Mouse (Mus musculus): Measurements from ENCODE around the gene Ssr4. TPM values are rescaled to one million over a fixed set of nuclear protein-coding genes. Genes with fewer than 3 reads are reported as not detected.
A peak's percentile ranks its signal among the peaks of the same experiment; 100 is the strongest.

Gene Ssr4
- polyA plus RNA-seq, 1 experiment from 2014 or later, result 160 TPM

GRCm38 (mm10) chrX:73823747-73824146 is 36.9 kb downstream of the Ssr4 start:
- WGBS, result 22% methylated on average over 17 of the region's 17 CpGs
- no peaks in the 10 kb centered on the region for H3K9me3 ChIP-seq
- H3K4me2 ChIP-seq, result peak overlapping the region; percentile 62
- H3K9ac ChIP-seq, result peak overlapping the region; percentile 82
- H3K4me3 ChIP-seq, result peak overlapping the region; percentile 65
- no peaks in the 10 kb centered on the region for H3K36me3 ChIP-seq
- H3K4me1 ChIP-seq (replicated peaks), result peaks cover 21% of the 10 kb centered on the region
- peak; percentile 25 for ATAC-seq (ENCODE audit: low read depth)
- peak overlapping the region; percentile 92; the same call in 1 of the 2 replicates for H3K27ac ChIP-seq (replicated peaks)
- no peaks in the 10 kb centered on the region for H3K27me3 ChIP-seq

DNA sequence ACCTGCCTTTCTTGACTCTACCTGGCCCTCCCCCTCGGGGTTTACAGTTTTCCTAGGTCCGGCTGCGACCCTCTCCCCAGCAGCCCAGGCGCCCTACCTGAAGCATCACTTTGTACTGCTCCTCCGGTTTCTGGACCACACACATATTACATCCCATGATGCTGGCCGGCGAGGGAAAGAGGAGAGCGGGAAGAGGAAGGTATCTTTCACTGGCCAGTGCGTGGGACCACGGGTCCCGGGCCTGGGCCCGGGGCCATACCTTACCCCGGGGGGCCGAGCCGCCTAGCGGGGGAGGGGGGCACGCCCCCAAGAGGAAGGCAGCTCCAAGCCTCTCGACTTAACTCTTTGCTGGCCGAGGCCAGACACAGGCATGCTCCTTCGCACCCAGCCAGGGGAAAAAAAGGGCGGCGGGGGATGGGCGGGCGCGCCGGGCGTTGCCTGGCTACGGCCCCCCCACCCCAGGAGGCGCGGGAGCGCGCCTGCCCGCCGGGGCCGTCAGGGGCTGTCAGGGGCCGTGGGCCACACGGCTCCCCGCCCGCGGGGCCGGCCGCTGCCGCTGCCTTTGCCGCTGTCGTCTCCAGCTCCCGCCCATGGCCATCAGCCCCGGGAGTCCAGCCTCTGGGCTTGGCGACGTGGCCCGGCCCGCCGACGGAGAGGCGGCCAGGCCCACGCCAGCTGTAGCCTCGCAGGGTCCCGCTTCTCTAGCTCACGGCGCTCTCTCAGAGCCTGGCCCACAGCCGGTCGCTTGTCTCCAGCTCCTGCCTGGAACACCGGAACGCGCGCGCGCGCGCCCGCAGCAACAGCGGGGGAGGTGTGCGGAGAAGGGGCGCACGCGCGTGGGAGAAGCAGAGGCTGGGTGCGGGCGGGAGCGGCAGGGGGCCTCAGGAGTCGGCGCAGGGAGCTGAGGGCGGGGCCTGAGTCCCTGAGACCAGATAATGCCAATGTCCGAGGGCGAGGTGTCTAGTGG is 37.6 kb downstream of the Ssr4 start, which contains the start of gene Pdzd4:
Gene Pdzd4, minus strand, starts transcription at position 785 of the 967 bp plus-strand sequence.
- Histone ChIP-seq H3K36me3 (no peaks in the 10 kb centered on the region), H3K4me3 (peak within 1 kb of the TSS; percentile 65), H3K27me3 (no peaks in the 10 kb centered on the region), H3K4me2 (peak within 1 kb of the TSS; percentile 62), H3K9ac (peak within 1 kb of the TSS; percentile 82), H3K9me3 (no peaks in the 10 kb centered on the region), H3K4me1 (replicated peaks) (peaks cover 21% of the 10 kb centered on the region), H3K27ac (replicated peaks) (peak within 1 kb of the TSS; percentile 92)
- WGBS, result 15% methylated on average over 82 of the region's 84 CpGs
- ATAC-seq (ENCODE audit: low read depth), result peak; percentile 91

- Histone ChIP-seq H3K4me3 (no peak overlapping the region), H3K9ac (no peak overlapping the region), H3K9me3 (no peaks in the 10 kb centered on the region), H3K4me2 (no peak overlapping the region), H3K4me1 (replicated peaks) (no peaks in the 10 kb centered on the region), H3K36me3 (no peaks in the 10 kb centered on the region), H3K27ac (replicated peaks) (no peak overlapping the region), H3K27me3 (no peaks in the 10 kb centered on the region)
- ATAC-seq (ENCODE audit: low read depth), result no peak
- WGBS, result 100% methylated on average over 1 of the region's 1 CpGs
Observed at GRCm38 (mm10) chrX:73835731-73836130, 48.9 kb downstream of the Ssr4 start.

- H3K4me3 ChIP-seq, result no peak overlapping the region
- H3K4me1 ChIP-seq (replicated peaks), result no peaks in the 10 kb centered on the region
- no peaks in the 10 kb centered on the region for H3K36me3 ChIP-seq
- no peak overlapping the region for H3K27ac ChIP-seq (replicated peaks)
- 69% methylated on average over 3 of the region's 3 CpGs for WGBS
- ATAC-seq (ENCODE audit: low read depth), result no peak
- H3K9ac ChIP-seq, result no peak overlapping the region
- H3K4me2 ChIP-seq, result no peak overlapping the region
- H3K27me3 ChIP-seq, result no peaks in the 10 kb centered on the region
- no peaks in the 10 kb centered on the region for H3K9me3 ChIP-seq
Observed at GRCm38 (mm10) chrX:73836691-73837090, 49.9 kb downstream of the Ssr4 start.

Other genes with a start within 250 kb of the Ssr4 start
- gene Dusp9, start 147.6 kb upstream of the Ssr4 start, polyA plus RNA-seq (2015; fragmentation: Nextera tagmentation; extraction: Ambion mirVana), result 1.1 and 1.6 TPM in 2 replicates
- gene Pnck, start 126.9 kb upstream of the Ssr4 start, polyA plus RNA-seq (2015; fragmentation: Nextera tagmentation; extraction: Ambion mirVana), result 86.2 and 94.4 TPM in 2 replicates
- 7.7 and 7.8 TPM in 2 replicates for gene Slc6a8, start 113.9 kb upstream of the Ssr4 start, polyA plus RNA-seq (2015; fragmentation: Nextera tagmentation; extraction: Ambion mirVana)
- gene Bcap31, start 70.9 kb upstream of the Ssr4 start, polyA plus RNA-seq (2015; fragmentation: Nextera tagmentation; extraction: Ambion mirVana), result 147 and 150 TPM in 2 replicates
- gene Abcd1, start 70.4 kb upstream of the Ssr4 start, polyA plus RNA-seq (2015; fragmentation: Nextera tagmentation; extraction: Ambion mirVana), result 10.3 and 11.1 TPM in 2 replicates
- 0.50 and 0.73 TPM in 2 replicates for gene Plxnb3, start 29.9 kb upstream of the Ssr4 start, polyA plus RNA-seq (2015; fragmentation: Nextera tagmentation; extraction: Ambion mirVana)
- gene Srpk3, start 12.6 kb upstream of the Ssr4 start, polyA plus RNA-seq (2015; fragmentation: Nextera tagmentation; extraction: Ambion mirVana), result 2.6 and 5.1 TPM in 2 replicates
- 226 and 232 TPM in 2 replicates for gene Idh3g, start 131 bp upstream of the Ssr4 start, polyA plus RNA-seq (2015; fragmentation: Nextera tagmentation; extraction: Ambion mirVana)
- gene Pdzd4, start 37.9 kb downstream of the Ssr4 start, polyA plus RNA-seq (2015; fragmentation: Nextera tagmentation; extraction: Ambion mirVana), result 2.6 and 3.2 TPM in 2 replicates
- gene Avpr2, start 105.1 kb downstream of the Ssr4 start, polyA plus RNA-seq (2015; fragmentation: Nextera tagmentation; extraction: Ambion mirVana), result 0.14 and 0.15 TPM in 2 replicates
- gene L1cam, start 109.1 kb downstream of the Ssr4 start, polyA plus RNA-seq (2015; fragmentation: Nextera tagmentation; extraction: Ambion mirVana), result 97.6 and 98.7 TPM in 2 replicates
- 2.8 and 3.2 TPM in 2 replicates for gene Arhgap4, start 134.8 kb downstream of the Ssr4 start, polyA plus RNA-seq (2015; fragmentation: Nextera tagmentation; extraction: Ambion mirVana)
- gene Naa10, start 134.9 kb downstream of the Ssr4 start, polyA plus RNA-seq (2015; fragmentation: Nextera tagmentation; extraction: Ambion mirVana), result 97.3 and 112 TPM in 2 replicates
- gene Renbp, start 143.8 kb downstream of the Ssr4 start, polyA plus RNA-seq (2015; fragmentation: Nextera tagmentation; extraction: Ambion mirVana), result 13.2 and 14.3 TPM in 2 replicates
- 44.4 and 48.9 TPM in 2 replicates for gene Hcfc1, start 179.3 kb downstream of the Ssr4 start, polyA plus RNA-seq (2015; fragmentation: Nextera tagmentation; extraction: Ambion mirVana)
- gene Irak1, start 236.9 kb downstream of the Ssr4 start, polyA plus RNA-seq (2015; fragmentation: Nextera tagmentation; extraction: Ambion mirVana), result 39.9 and 45.4 TPM in 2 replicates

Data from neural tube, embryonic 13.5 days (tissue).